Mouse (Mus musculus) heart, embryonic 12.5 days (tissue): ENCODE results near the gene Ccnc. TPM values are rescaled to one million over a fixed set of nuclear protein-coding genes. Genes with fewer than 3 reads are reported as not detected.

Experiments
- ATAC-seq: fragments of 200-750 bp; cut with Nextera tagmentation; 2 replicates; pipeline ENCODE4 v1.8.0; 2017; ENCODE audit warnings: moderate TSS enrichment, moderate library complexity; ENCODE audit not compliant: insufficient number of reproducible peaks, low FRiP score
- H3K27ac ChIP-seq: fragments of 300-500 bp; sonication (generic); 2 replicates; pipeline ENCODE4 v1.5.1; 2016; ENCODE audit warnings: mild to moderate bottlenecking, moderate library complexity; ENCODE audit not compliant: poor library complexity, severe bottlenecking
- H3K27me3 ChIP-seq: fragments of 300-500 bp; sonication (generic); replicated peaks from 2 replicates; pipeline ENCODE4 v1.6.1; 2016; ENCODE audit warnings: mild to moderate bottlenecking, moderate library complexity
- H3K36me3 ChIP-seq: fragments of 300-500 bp; sonication (generic); 2 replicates; pipeline ENCODE4 v1.6.1; 2016; ENCODE audit warnings: mild to moderate bottlenecking, moderate library complexity
- H3K4me1 ChIP-seq: fragments of 300-500 bp; sonication (generic); replicated peaks from 2 replicates; pipeline ENCODE4 v1.6.1; 2016; ENCODE audit warnings: mild to moderate bottlenecking
- H3K4me2 ChIP-seq: fragments of 300-500 bp; sonication (generic); 2 replicates; pipeline ENCODE4 v1.6.1; 2016; ENCODE audit warnings: mild to moderate bottlenecking, moderate library complexity
- H3K4me3 ChIP-seq: fragments of 300-500 bp; sonication (generic); 2 replicates; pipeline ENCODE4 v1.5.1; 2016; ENCODE audit warnings: mild to moderate bottlenecking
- H3K9ac ChIP-seq: fragments of 300-500 bp; sonication (generic); 2 replicates; pipeline ENCODE4 v1.6.1; 2016; ENCODE audit warnings: mild to moderate bottlenecking, moderate library complexity
- H3K9me3 ChIP-seq: fragments of 300-500 bp; sonication (generic); replicated peaks from 2 replicates; pipeline ENCODE4 v1.6.1; 2016; ENCODE audit warnings: mild to moderate bottlenecking, moderate library complexity
- WGBS: fragments of 180-500 bp; shearing (Covaris S2); methylation state at CpG from one replicate; pipeline ENCODE4 v1.1.7; 2016; 5-methylcytosine and 5-hydroxymethylcytosine counted together
- polyA plus RNA-seq: library from polyadenylated mRNA; unstranded; fragments of >200 nt; fragmentation: Nextera tagmentation; extraction: Ambion mirVana; gene quantifications from 2 replicates; pipeline ENCODE4 v1.2.1, GENCODE M21; 2016

Ccnc gene
- polyA plus RNA-seq, 1 experiment from 2014 or later, result 30.5 TPM

DNA sequence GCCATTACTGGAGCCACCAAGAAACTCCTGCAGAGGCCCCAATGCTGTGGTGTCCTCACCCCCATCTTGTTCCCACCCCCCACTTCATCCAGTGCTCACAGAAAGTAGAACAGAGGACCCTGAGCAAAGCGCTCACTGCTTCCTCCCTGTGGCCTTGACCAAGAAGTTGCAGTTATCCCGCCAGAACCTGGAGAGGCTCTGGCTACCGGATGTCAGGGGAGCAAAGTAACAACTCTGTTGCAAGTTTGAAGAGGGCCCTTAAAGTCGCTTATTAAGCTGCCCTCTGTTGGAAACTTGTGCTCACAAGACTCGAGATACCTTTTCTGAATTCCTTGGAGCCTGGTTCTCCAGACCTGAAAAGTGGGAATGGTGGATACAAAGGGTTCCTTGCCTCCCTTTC lies 40.6 kb upstream of the Ccnc start:
- peaks cover 13% of the 10 kb centered on the region; the same call in 1 of the 2 replicates for H3K4me1 ChIP-seq
- H3K4me2 ChIP-seq, result no peak overlapping the region
- H3K4me3 ChIP-seq, result no peak overlapping the region
- H3K36me3 ChIP-seq, result no peaks in the 10 kb centered on the region
- no peaks in the 10 kb centered on the region for H3K9me3 ChIP-seq
- WGBS, result 1% methylated on average over 5 of the region's 5 CpGs
- peaks cover 93% of the 10 kb centered on the region for H3K27me3 ChIP-seq
- H3K27ac ChIP-seq, result no peak overlapping the region
- H3K9ac ChIP-seq, result no peak overlapping the region
- ATAC-seq, result no peak

GRCm38 (mm10) chr4:21687783-21688702 lies 39.5 kb upstream of the Ccnc start:
- WGBS, result 3% methylated on average over 51 of the region's 51 CpGs
- H3K4me2 ChIP-seq, result peak overlapping the region; percentile 94
- H3K27ac ChIP-seq, result no peak overlapping the region
- H3K4me3 ChIP-seq, result peak overlapping the region; percentile 58
- ATAC-seq, result no peak; the same call in 1 of the 2 replicates
- peaks cover 13% of the 10 kb centered on the region; the same call in 1 of the 2 replicates for H3K4me1 ChIP-seq
- peaks cover 93% of the 10 kb centered on the region for H3K27me3 ChIP-seq
- no peaks in the 10 kb centered on the region for H3K36me3 ChIP-seq
- H3K9ac ChIP-seq, result peak overlapping the region; percentile 52; the same call in 1 of the 2 replicates
- no peaks in the 10 kb centered on the region for H3K9me3 ChIP-seq

- H3K9me3 ChIP-seq, result no peaks in the 10 kb centered on the region
- no peak overlapping the region for H3K27ac ChIP-seq
- peaks cover 13% of the 10 kb centered on the region; the same call in 1 of the 2 replicates for H3K4me1 ChIP-seq
- no peaks in the 10 kb centered on the region for H3K36me3 ChIP-seq
- peak overlapping the region; percentile 58 for H3K4me3 ChIP-seq
- H3K9ac ChIP-seq, result peak overlapping the region; percentile 52; the same call in 1 of the 2 replicates
- peak overlapping the region; percentile 94 for H3K4me2 ChIP-seq
- ATAC-seq, result peak; percentile 61
- H3K27me3 ChIP-seq, result peaks cover 93% of the 10 kb centered on the region
- WGBS, result under 1% methylated on average over 59 of the region's 64 CpGs
Measured at GRCm38 (mm10) chr4:21688703-21689200, 38.7 kb upstream of the Ccnc start.

DNA sequence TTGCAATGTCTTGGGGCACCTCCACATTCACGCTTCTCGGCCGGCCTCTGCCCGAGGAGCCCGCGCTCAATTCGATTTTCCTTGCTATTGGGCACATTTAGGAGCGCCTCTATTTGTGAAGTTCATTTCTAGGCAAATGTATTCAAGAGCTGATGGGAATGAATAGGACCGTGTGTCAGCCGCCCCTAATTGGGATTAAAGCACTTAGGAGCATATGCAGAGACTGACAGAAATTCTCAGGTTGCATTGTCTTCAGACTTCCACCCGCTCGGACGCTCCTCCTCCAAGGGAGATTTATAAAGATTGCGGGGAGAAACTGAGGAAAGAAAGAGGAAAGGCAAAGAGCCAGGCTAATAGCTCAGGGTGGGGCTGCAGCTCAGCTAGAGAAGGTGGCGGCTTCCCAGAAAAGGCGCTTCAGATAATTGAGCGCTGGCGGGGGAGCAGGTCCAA lies 38.0 kb upstream of the Ccnc start:
- no peak overlapping the region for H3K4me3 ChIP-seq
- H3K36me3 ChIP-seq, result no peaks in the 10 kb centered on the region
- no peaks in the 10 kb centered on the region for H3K9me3 ChIP-seq
- H3K27me3 ChIP-seq, result peaks cover 87% of the 10 kb centered on the region
- peak overlapping the region; percentile 94 for H3K4me2 ChIP-seq
- peaks cover 13% of the 10 kb centered on the region; the same call in 1 of the 2 replicates for H3K4me1 ChIP-seq
- H3K27ac ChIP-seq, result no peak overlapping the region
- under 1% methylated on average over 18 of the region's 18 CpGs for WGBS
- no peak for ATAC-seq
- H3K9ac ChIP-seq, result no peak overlapping the region

GRCm38 (mm10) chr4:21690221-21690620 lies 37.3 kb upstream of the Ccnc start:
- peaks cover 13% of the 10 kb centered on the region; the same call in 1 of the 2 replicates for H3K4me1 ChIP-seq
- ATAC-seq, result no peak
- no peaks in the 10 kb centered on the region for H3K9me3 ChIP-seq
- H3K4me2 ChIP-seq, result no peak overlapping the region
- no peak overlapping the region for H3K9ac ChIP-seq
- 10% methylated on average over 7 of the region's 7 CpGs for WGBS
- H3K27ac ChIP-seq, result no peak overlapping the region
- H3K4me3 ChIP-seq, result no peak overlapping the region
- no peaks in the 10 kb centered on the region for H3K36me3 ChIP-seq
- H3K27me3 ChIP-seq, result peaks cover 86% of the 10 kb centered on the region

DNA sequence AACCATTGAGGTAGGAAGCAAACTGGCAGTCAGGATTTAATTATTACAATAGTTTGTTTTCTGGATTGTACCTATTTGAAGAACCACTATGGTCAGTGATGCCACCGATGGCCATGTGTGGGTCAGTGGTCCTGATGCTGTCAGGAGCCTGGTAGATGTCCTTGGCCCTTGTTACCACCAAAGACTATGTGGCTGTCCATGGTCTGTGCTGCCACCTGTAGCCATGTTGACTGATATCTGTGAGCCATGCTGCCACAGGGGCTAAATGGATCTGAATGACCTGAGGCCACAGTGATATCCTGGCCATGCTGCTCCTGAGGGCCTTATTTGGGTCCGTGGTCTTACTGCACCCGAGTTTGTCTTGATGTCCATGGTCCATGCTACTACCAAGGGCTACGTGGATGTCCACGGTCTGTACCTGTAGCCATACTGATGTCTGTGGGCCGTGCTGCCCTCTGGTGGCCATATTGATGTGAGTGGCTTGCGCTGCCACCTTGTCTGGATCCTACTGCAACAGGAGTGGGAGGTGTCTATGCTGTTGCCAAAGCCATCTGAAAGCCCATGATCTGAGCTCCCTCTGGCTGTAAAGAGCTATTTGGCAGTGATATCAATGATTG lies 31.8 kb upstream of the Ccnc start:
- WGBS, result 28% methylated on average over 7 of the region's 7 CpGs
- Histone ChIP-seq H3K9ac (no peak overlapping the region), H3K9me3 (no peaks in the 10 kb centered on the region), H3K4me1 (no peaks in the 10 kb centered on the region), H3K4me3 (no peak overlapping the region), H3K27ac (no peak overlapping the region), H3K4me2 (no peak overlapping the region), H3K36me3 (no peaks in the 10 kb centered on the region), H3K27me3 (peaks cover 41% of the 10 kb centered on the region)
- ATAC-seq, result no peak

DNA sequence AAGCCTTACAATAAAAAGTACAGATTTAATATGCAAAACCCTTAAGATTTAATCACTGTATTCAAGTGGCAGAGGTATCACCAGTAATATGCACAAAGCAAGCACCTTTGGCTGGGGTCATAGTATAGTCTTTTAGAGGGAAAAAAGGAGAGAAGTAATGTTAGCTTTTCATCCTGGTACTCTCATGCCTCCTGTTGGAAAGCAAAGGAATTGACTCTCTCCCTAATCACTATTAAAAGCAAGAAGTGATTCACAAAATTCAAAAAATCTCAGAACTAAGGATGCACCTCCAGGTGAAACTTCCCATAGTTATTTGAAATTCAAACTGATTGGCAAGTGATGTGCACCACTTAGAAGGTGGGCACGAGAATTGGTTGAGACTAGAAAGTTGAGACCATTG lies 22.5 kb upstream of the Ccnc start:
- Histone ChIP-seq H3K4me3 (no peak overlapping the region), H3K36me3 (no peaks in the 10 kb centered on the region), H3K4me1 (no peaks in the 10 kb centered on the region), H3K9ac (no peak overlapping the region), H3K27ac (no peak overlapping the region), H3K9me3 (no peaks in the 10 kb centered on the region), H3K27me3 (peaks cover 16% of the 10 kb centered on the region; the same call in 1 of the 2 replicates), H3K4me2 (no peak overlapping the region)
- WGBS, result 33% methylated on average over 1 of the region's 1 CpGs
- ATAC-seq, result no peak

DNA sequence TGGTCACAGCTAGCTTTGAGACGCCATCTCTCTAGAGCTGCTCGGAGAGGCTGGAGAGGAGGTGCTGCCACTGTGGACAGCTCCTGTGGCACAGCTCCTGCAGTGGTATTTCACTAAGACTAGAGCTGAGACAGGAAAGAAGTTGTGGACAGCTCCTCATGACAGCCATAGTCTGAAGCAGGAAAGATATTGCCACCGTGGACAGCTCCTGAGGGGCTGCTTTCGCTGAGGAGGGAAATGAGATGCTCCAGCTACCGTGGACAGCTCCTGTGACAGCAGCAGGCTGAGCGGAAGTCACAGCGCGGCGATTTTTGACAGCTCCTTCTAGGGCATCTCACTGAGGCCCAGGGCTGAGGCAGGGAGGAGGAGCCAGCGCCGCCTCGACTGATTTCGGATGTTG lies 15.4 kb upstream of the Ccnc start:
- ATAC-seq, result peak; percentile 67

DNA sequence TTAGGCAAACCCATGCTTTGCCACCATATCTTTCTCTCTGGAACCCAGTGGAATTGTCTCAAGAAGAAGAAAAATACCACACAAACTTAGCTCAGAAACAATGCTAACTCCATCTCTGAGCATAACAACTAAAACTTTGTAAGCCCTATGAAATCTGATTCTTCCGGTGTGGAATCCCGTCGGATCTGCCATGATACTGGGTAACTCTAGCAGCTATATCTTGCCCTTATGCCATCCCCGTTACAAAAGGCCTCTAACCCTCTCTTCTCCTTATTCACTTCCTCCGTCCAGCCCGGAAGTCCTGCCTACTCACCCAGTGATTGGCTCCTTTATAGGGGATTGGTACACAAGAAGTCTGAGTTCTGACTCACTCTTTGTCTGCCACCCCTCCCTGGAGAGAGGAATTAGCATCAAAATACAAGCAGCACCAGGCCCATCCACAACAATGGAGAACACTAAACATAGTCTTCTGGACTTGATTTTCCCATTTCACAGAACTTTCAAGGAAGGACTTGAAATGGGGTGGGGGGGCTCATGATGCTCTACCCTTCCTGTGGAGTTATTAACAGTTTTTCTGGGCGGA lies 4.7 kb upstream of the Ccnc start:
- Histone ChIP-seq H3K4me1 (no peaks in the 10 kb centered on the region), H3K4me2 (no peak overlapping the region), H3K36me3 (no peaks in the 10 kb centered on the region), H3K27me3 (0 out of 2 replicates have a peak, but pooled peaks cover 6% of the 10 kb centered on the region), H3K9ac (no peak overlapping the region), H3K4me3 (no peak overlapping the region), H3K27ac (no peak overlapping the region), H3K9me3 (no peaks in the 10 kb centered on the region)
- no peak for ATAC-seq
- 60% methylated on average over 7 of the region's 7 CpGs for WGBS

More for the DNA sequence above, 15.4 kb upstream of the Ccnc start:
- WGBS, result 2% methylated on average over 13 of the region's 13 CpGs
- H3K4me1 ChIP-seq, result 0 out of 2 replicates have a peak, but pooled peaks cover 3% of the 10 kb centered on the region
- no peak overlapping the region for H3K27ac ChIP-seq
- peaks cover 15% of the 10 kb centered on the region; the same call in 1 of the 2 replicates for H3K27me3 ChIP-seq
- no peak overlapping the region for H3K4me3 ChIP-seq
- H3K36me3 ChIP-seq, result no peaks in the 10 kb centered on the region
- no peaks in the 10 kb centered on the region for H3K9me3 ChIP-seq
- H3K9ac ChIP-seq, result no peak overlapping the region
- no peak overlapping the region; the same call in 1 of the 2 replicates for H3K4me2 ChIP-seq

- peak overlapping the region; percentile 81 for H3K9ac ChIP-seq
- H3K9me3 ChIP-seq, result no peaks in the 10 kb centered on the region
- H3K4me1 ChIP-seq, result peaks cover 3% of the 10 kb centered on the region
- H3K27me3 ChIP-seq, result no peaks in the 10 kb centered on the region
- peak; percentile 65 for ATAC-seq
- peak overlapping the region; percentile 83 for H3K4me3 ChIP-seq
- peak overlapping the region; percentile 77 for H3K4me2 ChIP-seq
- H3K27ac ChIP-seq, result peak overlapping the region; percentile 80
- H3K36me3 ChIP-seq, result no peaks in the 10 kb centered on the region
- under 1% methylated on average over 22 of the region's 22 CpGs for WGBS
Measured at GRCm38 (mm10) chr4:21726912-21727614, 438 bp upstream of the Ccnc start.
